Mouse (Mus musculus): ENCODE results near the gene Asb16. TPM values are rescaled to one million over a fixed set of nuclear protein-coding genes. Genes with fewer than 3 reads are reported as not detected.

The Asb16 gene
- polyA plus RNA-seq, 1 experiment, result 0.13 TPM

- H3K4me1 ChIP-seq (ENCODE audit: control insufficient read depth, insufficient read depth, insufficient read length), result peaks cover 20% of the 10 kb centered on the region; the same call in 1 of the 2 replicates
- peak; percentile 23 to 49 for DNase-seq (ENCODE audit: low read depth in 1 of 2, low spot score in 2 of 2)
- H3K4me3 ChIP-seq (ENCODE audit: extremely low read depth, insufficient read depth, insufficient read length), result peak overlapping the region; percentile 73
- WGBS, result 17% methylated on average over 14 of the region's 14 CpGs
- H3K36me3 ChIP-seq (ENCODE audit: control insufficient read depth, insufficient read depth, low read length), result peaks cover 25% of the 10 kb centered on the region
- H3K27ac ChIP-seq (ENCODE audit: insufficient read depth, low read length), result peak overlapping the region; percentile 72
- no peak for TF ChIP-seq POLR2A (IDR thresholded peaks at IDR 0.05; ENCODE audit: low read depth, low read length)
- no peak for TF ChIP-seq CTCF (IDR thresholded peaks at IDR 0.05; ENCODE audit: extremely low read depth, insufficient read depth, insufficient read length, insufficient replicate concordance)
- no peaks in the 10 kb centered on the region for H3K27me3 ChIP-seq (ENCODE audit: control insufficient read depth, insufficient read depth, low read length)
Measured at GRCm38 (mm10) chr11:102315690-102316571, 47.4 kb downstream of the Asb16 start.

- H3K27me3 ChIP-seq (ENCODE audit: control insufficient read depth, insufficient read depth, low read length), result no peaks in the 10 kb centered on the region
- peak; percentile 56 to 91 for DNase-seq (ENCODE audit: low read depth in 1 of 2, low spot score in 2 of 2)
- H3K36me3 ChIP-seq (ENCODE audit: control insufficient read depth, insufficient read depth, low read length), result peaks cover 23% of the 10 kb centered on the region
- peak overlapping the region; percentile 73 for H3K4me3 ChIP-seq (ENCODE audit: extremely low read depth, insufficient read depth, insufficient read length)
- peak overlapping the region; percentile 98 for H3K27ac ChIP-seq (ENCODE audit: insufficient read depth, low read length)
- H3K4me1 ChIP-seq (ENCODE audit: control insufficient read depth, insufficient read depth, insufficient read length), result peaks cover 17% of the 10 kb centered on the region; the same call in 1 of the 2 replicates
- TF ChIP-seq POLR2A (IDR thresholded peaks at IDR 0.05; ENCODE audit: low read depth, low read length) (peak; percentile 50; the same call in 1 of the 2 replicates), CTCF (IDR thresholded peaks at IDR 0.05; ENCODE audit: extremely low read depth, insufficient read depth, insufficient read length, insufficient replicate concordance) (no peak)
- WGBS, result 1% methylated on average over 58 of the region's 80 CpGs
Measured at GRCm38 (mm10) chr11:102316572-102317297, 48.2 kb downstream of the Asb16 start.

GRCm38 (mm10) chr11:102317298-102317900 is 48.9 kb downstream of the Asb16 start:
- Histone ChIP-seq H3K4me3 (ENCODE audit: extremely low read depth, insufficient read depth, insufficient read length) (peak overlapping the region; percentile 73), H3K36me3 (ENCODE audit: control insufficient read depth, insufficient read depth, low read length) (peaks cover 21% of the 10 kb centered on the region), H3K4me1 (ENCODE audit: control insufficient read depth, insufficient read depth, insufficient read length) (peaks cover 17% of the 10 kb centered on the region; the same call in 1 of the 2 replicates), H3K27ac (ENCODE audit: insufficient read depth, low read length) (peak overlapping the region; percentile 98), H3K27me3 (ENCODE audit: control insufficient read depth, insufficient read depth, low read length) (no peaks in the 10 kb centered on the region)
- TF ChIP-seq CTCF (IDR thresholded peaks at IDR 0.05; ENCODE audit: extremely low read depth, insufficient read depth, insufficient read length, insufficient replicate concordance), result no peak
- no peak; the same call in 1 of the 2 replicates for TF ChIP-seq POLR2A (IDR thresholded peaks at IDR 0.05; ENCODE audit: low read depth, low read length)
- WGBS, result under 1% methylated on average over 81 of the region's 87 CpGs
- peak; percentile 43 to 52 for DNase-seq (ENCODE audit: low read depth in 1 of 2, low spot score in 2 of 2)

GRCm38 (mm10) chr11:102317901-102318575 is 49.5 kb downstream of the Asb16 start:
- H3K4me1 ChIP-seq (ENCODE audit: control insufficient read depth, insufficient read depth, insufficient read length), result peaks cover 17% of the 10 kb centered on the region; the same call in 1 of the 2 replicates
- peaks cover 16% of the 10 kb centered on the region for H3K36me3 ChIP-seq (ENCODE audit: control insufficient read depth, insufficient read depth, low read length)
- H3K27me3 ChIP-seq (ENCODE audit: control insufficient read depth, insufficient read depth, low read length), result no peaks in the 10 kb centered on the region
- under 1% methylated on average over 52 of the region's 77 CpGs for WGBS
- peak overlapping the region; percentile 73 for H3K4me3 ChIP-seq (ENCODE audit: extremely low read depth, insufficient read depth, insufficient read length)
- TF ChIP-seq POLR2A (IDR thresholded peaks at IDR 0.05; ENCODE audit: low read depth, low read length) (no peak), CTCF (IDR thresholded peaks at IDR 0.05; ENCODE audit: extremely low read depth, insufficient read depth, insufficient read length, insufficient replicate concordance) (no peak)
- DNase-seq (ENCODE audit: low read depth in 1 of 2, low spot score in 2 of 2), result peak in 1 of 2 experiments; percentile 69
- H3K27ac ChIP-seq (ENCODE audit: insufficient read depth, low read length), result peak overlapping the region; percentile 95

- DNase-seq (ENCODE audit: low read depth in 1 of 2, low spot score in 2 of 2), result peak; percentile 19 to 54
- under 1% methylated on average over 82 of the region's 84 CpGs for whole genome bisulfite sequencing
- TF ChIP-seq CTCF (IDR thresholded peaks at IDR 0.05; ENCODE audit: extremely low read depth, insufficient read depth, insufficient read length, insufficient replicate concordance) (no peak), POLR2A (IDR thresholded peaks at IDR 0.05; ENCODE audit: low read depth, low read length) (peak; percentile 18)
- H3K36me3 ChIP-seq (ENCODE audit: control insufficient read depth, insufficient read depth, low read length), result peaks cover 8% of the 10 kb centered on the region
- peaks cover 17% of the 10 kb centered on the region; the same call in 1 of the 2 replicates for H3K4me1 ChIP-seq (ENCODE audit: control insufficient read depth, insufficient read depth, insufficient read length)
- peak overlapping the region; percentile 95 for H3K27ac ChIP-seq (ENCODE audit: insufficient read depth, low read length)
- no peaks in the 10 kb centered on the region for H3K27me3 ChIP-seq (ENCODE audit: control insufficient read depth, insufficient read depth, low read length)
- H3K4me3 ChIP-seq (ENCODE audit: extremely low read depth, insufficient read depth, insufficient read length), result peak overlapping the region; percentile 73
Measured at GRCm38 (mm10) chr11:102318576-102319409, 50.2 kb downstream of the Asb16 start.
